Mouse (Mus musculus): ENCODE results near the gene Olfr292.

Olfr292 gene

DNA sequence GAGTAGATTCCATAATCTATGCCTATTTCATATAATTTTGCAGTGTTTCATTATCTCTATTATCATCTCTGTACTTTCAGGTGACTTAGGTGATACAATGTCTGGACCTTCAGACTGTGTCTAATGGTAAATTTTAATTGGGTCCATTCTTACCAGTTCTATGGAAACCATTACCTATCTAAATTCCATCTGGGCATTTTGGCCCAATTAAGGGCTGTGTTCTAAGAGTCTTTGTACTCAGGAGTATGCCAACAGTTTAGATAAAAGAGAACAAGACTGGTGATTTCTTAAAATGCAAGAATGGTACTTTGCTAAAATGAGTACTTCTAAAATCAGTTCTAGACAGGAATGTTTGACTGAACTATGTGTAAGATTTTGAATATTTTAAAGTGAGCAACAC lies at the start of gene Olfr292:
Gene Olfr292 (plus strand): TSS at position 301 of the 400 bp plus-strand sequence.
- in situ Hi-C loops (cut with MboI, MseI), result no loop called here

DNA sequence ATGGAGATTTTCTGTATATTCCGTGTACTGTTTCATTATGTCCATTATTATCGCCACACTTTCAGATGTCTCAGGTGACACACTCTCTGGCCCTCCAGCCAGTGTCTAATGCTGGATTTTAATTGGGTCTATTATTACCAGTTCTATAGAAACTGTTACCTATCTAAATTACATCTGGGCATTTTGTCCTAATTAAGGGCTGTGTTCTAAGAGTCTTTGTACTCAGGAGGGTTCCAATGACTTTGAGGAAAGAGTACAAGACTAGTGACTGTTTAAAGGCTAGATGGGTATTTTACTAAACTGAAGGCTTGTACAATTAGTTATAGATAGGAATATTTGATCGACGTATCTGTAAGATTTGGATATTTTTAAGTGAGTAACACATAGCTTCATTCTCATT lies 39.4 kb upstream of the Olfr292 start, which contains the start of gene Olfr293:
Gene Olfr293 (plus strand): TSS at position 301 of the 400 bp plus-strand sequence.
- in situ Hi-C loops (cut with MboI, MseI), result no loop called here

DNA sequence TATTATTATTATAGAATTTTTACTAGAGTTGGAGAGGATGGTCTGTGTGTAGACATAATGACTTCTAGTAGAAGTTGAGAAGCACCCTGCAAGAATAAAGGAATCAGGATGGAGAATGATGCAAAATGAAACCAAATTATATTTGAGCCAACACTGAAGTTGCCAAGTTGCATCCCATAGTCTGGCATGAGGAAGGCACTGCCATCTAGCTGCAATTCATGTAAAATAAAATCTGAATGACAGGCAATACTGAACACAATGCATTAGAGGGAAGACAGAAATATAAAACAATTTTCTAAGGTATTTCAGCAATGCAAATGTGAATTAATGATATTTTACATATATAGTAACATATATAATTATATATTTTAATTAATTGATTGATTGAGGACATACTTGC lies 36.9 kb downstream of the Olfr292 start:
- in situ Hi-C loops (cut with MboI, MseI), result no loop called here

Measured in T-helper 2 cell (primary cell).